Mouse (Mus musculus) adrenal gland, postnatal 36 days (tissue): ENCODE measurements around the gene Zfp617. TPM values are rescaled to one million over a fixed set of nuclear protein-coding genes. Genes with fewer than 3 reads are reported as not detected.
"Not testable (repeated sequence)": the region's sequence is repeated elsewhere in the genome, so short reads cannot be mapped to it uniquely, and the experiment has no call there.

Experiments
- DNase-seq, 2 experiments: peaks; one replicate each; pipeline ENCODE4 v3.0.0; 2021; ENCODE audit warnings: mixed read lengths in 1 of 2
- total RNA-seq, 2 experiments: library from RNA; stranded (reverse); gene quantifications; 2 replicates each; pipeline ENCODE4 v1.2.3; 2021

Gene Zfp617
- total RNA-seq, 2 experiments from 2014 or later: 31.8 to 35.7 TPM

GRCm38 (mm10) chr8:71951436-71952161, 43.2 kb downstream of the Zfp617 start:
- peak; percentile 5 to 9 for DNase-seq

DNA sequence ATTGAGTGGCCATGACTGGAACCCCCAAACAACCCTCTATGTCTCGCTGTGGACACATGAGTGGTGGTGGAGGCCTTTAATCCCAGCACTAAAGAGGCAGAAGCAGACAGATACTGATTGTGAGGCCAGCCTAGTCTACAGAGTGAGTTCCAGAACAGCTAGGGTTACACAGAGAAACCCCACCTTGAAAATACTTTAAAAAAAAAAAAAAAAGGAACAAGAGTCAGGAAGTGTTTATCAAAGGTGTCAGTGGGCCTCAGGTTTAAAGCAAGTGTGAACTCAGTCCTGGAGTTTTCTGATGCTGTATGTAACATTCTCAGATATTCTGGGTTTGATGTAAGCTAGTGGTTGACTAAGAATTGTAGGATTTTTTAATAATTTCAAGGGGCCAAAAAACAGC, 44.1 kb downstream of the Zfp617 start:
- no peak for DNase-seq

- not testable (repeated sequence) for DNase-seq
Measured at GRCm38 (mm10) chr8:71952961-71953700, 44.7 kb downstream of the Zfp617 start.

- no peak for DNase-seq
Measured at GRCm38 (mm10) chr8:71954666-71955065, 46.2 kb downstream of the Zfp617 start.

- peak in 1 of 2 experiments; percentile 41 for DNase-seq
Measured at GRCm38 (mm10) chr8:71960483-71960882, 52.0 kb downstream of the Zfp617 start.

GRCm38 (mm10) chr8:71961796-71962195, 53.4 kb downstream of the Zfp617 start:
- no peak for DNase-seq

GRCm38 (mm10) chr8:71964051-71964450, 55.6 kb downstream of the Zfp617 start:
- DNase-seq: peak; percentile 59 to 77

DNA sequence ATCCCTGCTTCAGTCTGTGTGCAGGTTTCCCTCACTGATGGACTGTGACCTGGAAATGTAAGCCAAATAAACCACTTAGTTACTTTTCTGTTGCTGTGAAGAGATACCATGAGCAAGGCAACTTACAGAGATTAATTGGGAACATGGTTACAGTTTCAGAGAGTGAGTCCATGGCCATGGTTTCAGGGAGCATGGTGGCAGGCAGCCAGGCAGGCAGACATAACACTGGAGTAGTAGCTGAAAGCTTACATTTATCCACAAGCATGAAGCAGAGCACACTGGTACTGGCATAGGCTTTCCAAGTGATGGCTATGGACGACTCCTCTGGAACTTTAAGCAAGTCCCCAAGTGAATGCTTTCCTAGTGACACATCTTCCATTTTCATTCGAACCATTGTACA, 56.7 kb downstream of the Zfp617 start:
- peak; percentile 58 to 72 for DNase-seq

GRCm38 (mm10) chr8:71966411-71966810, 58.0 kb downstream of the Zfp617 start:
- no peak for DNase-seq

DNA sequence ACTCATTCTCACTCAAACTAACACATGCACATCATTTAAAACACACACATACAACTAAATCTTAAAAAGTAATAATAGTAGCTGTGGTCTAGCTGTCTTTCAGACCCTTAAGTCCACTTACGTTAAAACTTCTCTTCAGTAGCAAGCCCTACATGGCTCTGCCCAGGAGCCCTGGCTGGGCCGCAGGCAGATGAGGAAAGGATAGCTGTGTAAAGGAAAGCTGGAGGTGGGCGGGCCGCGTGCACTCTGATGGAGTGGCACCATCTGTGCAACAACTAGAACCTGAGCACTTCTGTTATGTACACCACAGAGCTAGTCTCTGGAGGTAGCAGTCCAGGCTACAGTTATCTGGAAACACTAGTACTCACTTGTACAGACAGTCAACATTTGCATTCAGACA, 58.8 kb downstream of the Zfp617 start:
- DNase-seq: no peak

GRCm38 (mm10) chr8:71968100-71968499, 59.7 kb downstream of the Zfp617 start:
- no peak for DNase-seq

DNA sequence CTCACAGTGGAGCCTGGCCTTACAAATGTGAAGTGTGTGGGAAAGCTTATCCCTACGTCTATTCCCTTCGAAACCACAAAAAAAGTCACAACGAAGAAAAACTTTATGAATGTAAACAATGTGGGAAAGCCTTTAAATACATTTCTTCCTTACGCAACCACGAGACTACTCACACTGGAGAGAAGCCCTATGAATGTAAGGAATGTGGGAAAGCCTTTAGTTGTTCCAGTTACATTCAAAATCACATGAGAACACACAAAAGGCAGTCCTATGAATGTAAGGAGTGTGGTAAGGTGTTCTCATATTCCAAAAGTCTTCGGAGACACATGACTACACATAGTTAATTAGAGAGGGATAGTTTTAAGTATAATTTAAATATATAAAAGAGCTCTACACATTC, 60.2 kb downstream of the Zfp617 start:
- no peak for DNase-seq

- DNase-seq: peak; percentile 16 to 47
Measured at GRCm38 (mm10) chr8:71971945-71972344, 63.5 kb downstream of the Zfp617 start.

DNA sequence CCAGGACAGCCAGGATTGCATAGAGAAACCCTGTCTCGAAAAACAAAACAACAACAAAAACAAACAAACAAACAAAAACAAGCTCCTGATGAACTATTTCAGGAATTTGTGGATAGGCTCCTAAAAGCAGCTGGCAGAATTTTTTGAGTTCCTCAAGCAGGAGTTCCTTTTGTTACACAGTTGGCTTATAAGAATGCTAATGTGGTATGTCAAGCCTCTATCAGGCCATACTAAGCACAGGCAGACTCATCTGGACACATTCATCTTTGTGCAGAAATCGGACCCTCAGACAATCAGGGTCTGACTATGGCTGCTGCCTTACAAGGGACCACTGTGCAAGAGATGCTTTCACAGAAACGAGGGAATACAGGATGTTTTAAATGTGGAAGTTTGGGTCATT, 65.8 kb downstream of the Zfp617 start:
- no peak for DNase-seq

DNA sequence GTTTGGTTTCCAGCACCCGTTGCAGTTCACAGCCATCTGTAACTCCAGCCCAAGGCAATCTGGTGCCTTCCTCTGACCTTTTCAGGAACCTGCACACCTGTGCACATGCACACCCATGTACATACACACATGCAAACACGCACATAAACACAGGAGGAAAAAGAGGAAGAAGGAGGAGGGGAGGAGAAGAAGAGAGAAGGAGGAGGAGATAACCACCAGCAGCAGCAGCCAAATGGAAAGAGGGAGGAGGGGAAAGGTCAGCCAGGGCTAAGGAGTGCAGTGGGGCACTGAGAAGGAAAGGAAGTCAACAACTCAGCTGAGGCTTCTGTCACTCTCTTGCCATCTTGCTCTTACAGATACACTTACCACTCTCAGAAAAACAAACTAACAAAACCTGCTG, 72.6 kb downstream of the Zfp617 start:
- no peak for DNase-seq

GRCm38 (mm10) chr8:71981456-71981855, 73.0 kb downstream of the Zfp617 start:
- DNase-seq: no peak

Other genes with a start within 250 kb of the Zfp617 start
- gene Unc13a, start 236.9 kb upstream of the Zfp617 start, total RNA-seq: 1 to 10 TPM; 4.6 to 7.3 TPM
- gene Jak3, start 232.3 kb upstream of the Zfp617 start, total RNA-seq: 10 to 100 TPM; 11.3 to 13.0 TPM
- 1 to 10 TPM; 4.0 to 4.7 TPM for gene Insl3, start 219.4 kb upstream of the Zfp617 start, total RNA-seq
- gene B3gnt3, start 206.8 kb upstream of the Zfp617 start, total RNA-seq: 1 to 10 TPM; 4.0 to 4.5 TPM
- 1 to 10 TPM in 1 of 2 experiments, under 1 TPM in 1; 0.50 to 3.2 TPM for gene Fcho1, start 182.9 kb upstream of the Zfp617 start, total RNA-seq
- gene Zfp709, start 26.6 kb upstream of the Zfp617 start, total RNA-seq: 1 to 10 TPM; 4.8 to 6.9 TPM
- gene Zfp882, start within 50 bp of the Zfp617 start, total RNA-seq: 1 to 10 TPM; 5.7 to 6.5 TPM
- 10 to 100 TPM; 16.0 to 23.1 TPM for gene Zfp961, start 42.4 kb downstream of the Zfp617 start, total RNA-seq
- gene Cyp4f18, start 101.0 kb downstream of the Zfp617 start, total RNA-seq: 1 to 10 TPM; 4.8 to 6.0 TPM
- not detected for gene Olfr372, start 132.6 kb downstream of the Zfp617 start, total RNA-seq
- gene Olfr373, start 174.5 kb downstream of the Zfp617 start, total RNA-seq: not detected
- not detected for gene Olfr374, start 198.4 kb downstream of the Zfp617 start, total RNA-seq
- gene Tpm4, start 226.3 kb downstream of the Zfp617 start, total RNA-seq: 100 to 1,000 TPM; 198 to 284 TPM